Mouse (Mus musculus) urinary bladder, postnatal 25 days (tissue): ENCODE measurements around the gene Map2k2.
"Not testable (repeated sequence)": the region's sequence is repeated elsewhere in the genome, so short reads cannot be mapped to it uniquely, and the experiment has no call there.

Experiments
- DNase-seq: peaks from one replicate; pipeline ENCODE4 v3.0.0; 2022; ENCODE audit warnings: low spot score

Gene Map2k2

DNA sequence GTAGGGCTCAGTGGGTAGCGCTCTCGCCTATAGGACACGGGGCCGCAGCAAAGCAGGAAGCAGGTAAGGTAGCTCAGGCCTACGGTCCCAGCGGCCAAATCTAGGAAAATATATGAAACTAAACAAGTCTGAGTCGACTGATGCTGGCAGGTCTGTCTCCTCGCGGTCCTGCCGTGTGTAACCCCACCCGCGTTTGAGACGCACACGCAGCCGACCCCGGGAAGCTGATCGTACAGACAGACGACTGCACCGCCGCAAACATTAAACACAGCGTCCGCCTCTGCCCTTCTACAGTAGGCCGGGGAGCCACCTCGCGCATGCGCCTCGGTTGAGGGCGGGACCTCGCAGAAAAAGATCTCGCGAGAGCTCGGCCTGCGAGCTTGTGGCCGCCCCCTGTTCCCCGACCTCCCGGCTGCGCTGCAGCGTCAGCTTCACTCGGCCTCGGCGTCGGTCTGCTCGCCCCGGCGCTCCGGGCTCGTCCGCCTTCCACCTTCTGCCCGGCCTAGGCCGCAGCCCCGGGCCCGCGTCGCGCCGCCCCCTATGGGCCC lies at the start of gene Map2k2:
Gene Map2k2 (plus strand): TSS at position 351 of the 548 bp plus-strand sequence.
- DNase-seq: peak; percentile 98

- no peak for DNase-seq
These were observed 48.1 kb upstream of the Map2k2 start for GRCm38 (mm10) chr10:81057406-81058130.

GRCm38 (mm10) chr10:81058896-81059295 lies 46.8 kb upstream of the Map2k2 start:
- no peak for DNase-seq

DNA sequence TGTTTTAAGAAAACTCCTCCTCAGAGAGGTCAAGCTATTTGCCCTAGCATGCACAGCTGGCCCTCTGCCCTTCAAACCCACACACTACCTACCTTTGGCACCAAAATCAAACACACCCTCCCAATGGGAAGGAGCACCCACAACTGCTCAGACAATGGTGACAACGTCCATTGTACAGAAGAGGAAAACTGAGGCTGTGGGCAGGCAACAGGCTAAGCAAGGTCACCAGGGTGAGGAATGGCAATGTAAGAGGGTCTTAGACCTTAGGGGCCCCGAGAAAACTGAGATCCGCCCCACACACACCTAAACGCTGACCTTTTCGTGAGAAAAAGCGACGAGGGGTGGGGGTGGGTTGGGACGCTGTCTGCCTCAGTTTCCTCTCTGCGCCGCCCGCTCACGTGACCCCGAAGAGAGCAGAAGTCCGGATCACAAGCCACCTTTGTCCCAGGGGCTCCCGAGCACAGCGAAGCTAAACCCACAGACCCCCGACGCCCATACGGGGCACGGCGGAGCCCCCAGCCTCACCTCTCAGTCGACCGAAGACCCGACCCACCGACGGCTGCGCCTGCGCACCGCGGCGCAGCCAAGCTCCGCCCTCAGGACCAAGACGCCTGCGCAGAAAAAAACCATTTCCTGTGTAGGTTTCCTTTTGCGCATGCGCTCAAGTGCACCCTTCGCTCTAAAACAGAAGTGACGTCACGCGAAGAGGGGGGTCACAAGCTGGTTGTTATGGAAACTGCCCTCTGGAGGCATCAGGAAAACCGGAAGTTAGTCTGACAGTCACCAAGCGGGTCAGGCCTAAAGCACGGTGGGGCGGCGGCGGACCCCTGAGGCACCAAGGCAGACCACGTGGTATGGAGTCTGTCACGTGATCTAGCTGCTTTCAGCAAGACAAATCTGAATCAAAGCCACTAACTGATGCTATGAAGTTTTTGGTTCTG lies 45.8 kb upstream of the Map2k2 start, which contains the start of gene Sgta:
Gene Sgta (minus strand): TSS at position 579 of the 941 bp plus-strand sequence.
- peak; percentile 98 for DNase-seq

- no peak for DNase-seq
These were observed 43.0 kb upstream of the Map2k2 start for GRCm38 (mm10) chr10:81062710-81063109.

- DNase-seq: not testable (repeated sequence)
These were observed 41.2 kb upstream of the Map2k2 start for GRCm38 (mm10) chr10:81064519-81064918.

GRCm38 (mm10) chr10:81068706-81069105 lies 37.0 kb upstream of the Map2k2 start:
- no peak for DNase-seq

- DNase-seq: peak; percentile 94
These were observed 35.9 kb upstream of the Map2k2 start, which contains the start of gene Thop1 for GRCm38 (mm10) chr10:81069836-81070235. Gene Thop1, plus strand, starts transcription at chr10:81070035.

DNA sequence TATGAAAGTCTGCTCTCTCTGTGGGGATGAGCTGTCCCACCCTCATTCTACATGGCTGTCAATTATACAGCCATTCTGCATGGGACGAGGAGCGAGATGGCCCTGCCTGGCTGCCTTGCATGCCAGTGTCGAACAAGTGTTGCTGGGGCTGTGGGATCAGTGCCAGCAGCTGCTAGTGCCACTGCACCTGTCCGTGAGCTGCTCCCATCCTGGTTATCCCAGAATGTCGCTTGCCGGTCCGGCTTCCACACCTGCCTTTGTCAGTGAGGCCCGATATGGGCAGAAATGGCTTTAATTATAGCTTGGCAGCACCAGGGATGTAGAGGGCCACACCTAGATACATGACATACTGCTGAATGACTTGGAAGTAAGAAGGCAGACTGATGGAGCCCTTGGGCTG lies 33.4 kb upstream of the Map2k2 start:
- DNase-seq: no peak

GRCm38 (mm10) chr10:81073464-81073863 lies 32.3 kb upstream of the Map2k2 start:
- DNase-seq: no peak

DNA sequence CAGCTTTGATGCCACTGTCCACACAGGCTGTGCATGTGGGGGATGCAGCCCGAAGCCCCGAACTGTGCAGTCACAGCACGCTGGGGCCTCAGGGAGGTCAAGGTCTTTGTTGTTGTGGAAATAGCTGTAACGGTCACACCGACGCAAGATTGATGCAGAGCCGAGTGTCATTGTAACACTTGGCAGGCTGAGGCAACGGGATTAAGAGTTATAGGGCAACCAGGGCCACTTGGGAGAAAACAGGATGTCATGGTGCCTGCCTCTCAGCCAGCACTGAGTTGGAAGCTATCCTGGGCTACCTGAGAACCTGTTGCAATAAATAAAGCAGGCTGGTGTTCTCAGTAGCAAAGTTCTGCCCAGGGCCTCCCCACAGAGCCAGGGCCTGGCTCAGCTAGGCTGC lies 30.0 kb upstream of the Map2k2 start:
- DNase-seq: no peak

DNA sequence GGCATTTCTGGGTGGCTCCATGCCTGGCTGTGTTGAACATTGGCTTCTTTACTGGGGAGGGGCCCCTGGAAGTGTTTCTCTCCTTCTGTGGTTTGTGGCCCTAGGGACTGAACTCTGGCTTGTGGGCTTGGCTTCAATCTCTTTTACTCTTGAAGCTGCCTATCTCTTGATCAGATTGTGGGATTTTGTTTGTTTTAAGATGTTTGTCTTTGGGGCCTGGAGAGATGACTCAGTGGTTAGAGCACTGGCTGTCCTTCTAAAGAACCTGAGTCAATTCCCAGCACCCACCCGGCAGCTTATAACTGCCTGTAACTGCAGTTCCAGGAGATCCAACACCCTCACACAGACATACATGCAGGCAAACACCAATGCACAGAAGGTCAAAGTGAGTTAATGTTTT lies 29.4 kb upstream of the Map2k2 start:
- DNase-seq: no peak

DNA sequence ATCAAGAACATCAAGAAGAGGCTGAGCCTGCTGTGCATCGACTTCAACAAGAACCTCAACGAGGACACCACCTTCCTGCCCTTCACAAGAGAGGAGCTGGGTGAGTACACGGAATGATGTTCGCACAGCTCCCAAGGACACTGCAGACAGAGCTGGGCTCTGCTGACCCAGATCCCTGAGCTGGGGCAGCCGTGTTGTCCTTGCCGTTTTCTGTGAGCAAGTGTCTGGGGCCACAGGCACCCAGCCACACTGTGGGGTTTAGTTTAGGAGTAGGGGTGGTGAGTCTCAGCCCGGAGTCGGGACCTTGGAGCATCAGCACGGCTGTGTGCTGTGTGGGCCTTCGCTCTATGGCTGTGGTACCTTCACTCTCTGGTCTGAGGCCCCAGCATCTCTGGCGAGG lies 27.8 kb upstream of the Map2k2 start:
- DNase-seq: no peak

DNA sequence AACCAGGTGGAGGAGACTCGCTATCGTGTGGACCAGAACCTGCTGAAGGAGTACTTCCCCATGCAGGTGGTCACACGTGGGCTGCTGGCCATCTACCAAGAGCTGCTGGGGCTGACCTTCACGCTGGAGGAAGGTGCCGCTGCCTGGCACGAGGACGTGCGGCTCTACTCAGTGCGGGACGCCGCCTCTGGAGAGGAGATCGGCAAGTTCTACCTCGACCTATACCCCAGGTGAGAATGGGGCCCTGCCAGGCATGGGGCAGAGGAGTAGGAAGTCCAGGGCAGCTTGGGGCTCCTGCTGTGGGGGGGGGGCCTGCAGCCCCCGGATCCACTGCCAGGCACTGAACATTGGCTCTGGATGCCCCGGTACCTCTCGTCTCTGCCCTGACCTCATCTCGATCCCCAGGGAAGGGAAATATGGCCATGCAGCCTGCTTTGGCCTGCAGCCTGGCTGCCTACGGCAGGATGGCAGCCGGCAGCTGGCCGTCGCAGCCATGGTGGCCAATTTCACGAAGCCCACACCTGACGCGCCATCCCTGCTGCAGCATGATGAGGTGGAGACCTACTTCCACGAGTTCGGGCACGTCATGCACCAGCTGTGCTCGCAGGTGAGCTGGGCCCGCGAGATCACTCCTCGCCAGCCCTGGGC lies 25.6 kb upstream of the Map2k2 start:
- no peak for DNase-seq

DNA sequence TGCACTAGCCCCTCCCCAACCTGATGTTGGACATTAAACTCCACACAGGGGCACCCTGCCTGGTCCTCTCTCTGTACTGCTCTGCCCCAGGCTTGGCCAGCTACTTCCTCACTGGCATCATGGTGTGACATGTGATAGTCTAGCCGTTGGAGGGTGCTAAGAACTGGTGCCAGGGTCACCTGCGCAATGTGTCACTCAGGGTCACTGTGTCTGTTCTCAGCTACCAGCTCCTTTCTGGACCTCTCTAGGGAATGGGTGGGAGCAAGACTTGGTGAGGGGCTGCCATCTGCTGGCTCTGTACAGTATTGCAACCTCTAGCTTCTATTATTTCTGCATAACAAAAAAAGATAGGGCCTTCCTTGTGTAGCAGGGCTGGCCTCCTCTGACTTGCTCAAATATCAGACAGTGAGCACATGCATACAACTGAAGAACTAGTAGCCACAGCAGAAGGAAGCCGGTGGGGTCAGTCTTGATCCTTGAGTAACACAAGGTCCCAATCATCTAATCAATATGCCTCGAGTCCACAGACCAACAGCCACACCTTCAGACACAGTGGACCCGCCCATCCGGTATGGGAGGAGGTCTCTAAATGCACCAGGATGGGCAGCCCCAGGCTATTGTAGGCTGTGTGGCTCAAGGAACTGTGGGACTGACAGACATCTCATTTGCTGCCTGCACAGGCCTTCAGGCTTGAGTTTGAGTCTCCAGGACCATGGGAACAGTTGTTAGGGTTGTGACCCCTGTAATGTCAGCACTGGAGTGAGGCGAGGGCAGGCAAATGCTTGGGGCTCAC lies 23.4 kb upstream of the Map2k2 start:
- DNase-seq: peak; percentile 61

- no peak for DNase-seq
These were observed 18.7 kb upstream of the Map2k2 start for GRCm38 (mm10) chr10:81087021-81087420.

- no peak for DNase-seq
These were observed 16.5 kb upstream of the Map2k2 start for GRCm38 (mm10) chr10:81089216-81089615.

DNA sequence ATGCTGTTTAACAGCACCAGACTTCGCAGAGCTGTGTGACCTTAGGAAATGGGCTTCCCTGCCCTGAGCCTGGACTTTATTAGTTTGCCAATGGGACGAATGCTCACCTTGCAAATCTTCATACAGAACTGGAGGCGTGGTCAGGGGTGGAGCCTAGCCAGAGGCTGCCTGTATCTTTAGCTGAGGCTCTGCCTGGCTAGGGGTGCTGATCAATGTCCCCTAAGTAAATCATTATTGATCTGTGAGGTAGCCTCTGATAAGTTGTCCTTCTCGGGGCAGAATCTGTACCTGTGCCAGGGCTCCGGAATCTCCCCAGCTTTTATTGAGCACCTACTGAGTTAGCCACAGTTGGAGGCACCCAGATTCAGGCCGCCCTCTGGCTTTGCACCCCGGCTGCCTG lies 15.1 kb upstream of the Map2k2 start:
- DNase-seq: no peak

DNA sequence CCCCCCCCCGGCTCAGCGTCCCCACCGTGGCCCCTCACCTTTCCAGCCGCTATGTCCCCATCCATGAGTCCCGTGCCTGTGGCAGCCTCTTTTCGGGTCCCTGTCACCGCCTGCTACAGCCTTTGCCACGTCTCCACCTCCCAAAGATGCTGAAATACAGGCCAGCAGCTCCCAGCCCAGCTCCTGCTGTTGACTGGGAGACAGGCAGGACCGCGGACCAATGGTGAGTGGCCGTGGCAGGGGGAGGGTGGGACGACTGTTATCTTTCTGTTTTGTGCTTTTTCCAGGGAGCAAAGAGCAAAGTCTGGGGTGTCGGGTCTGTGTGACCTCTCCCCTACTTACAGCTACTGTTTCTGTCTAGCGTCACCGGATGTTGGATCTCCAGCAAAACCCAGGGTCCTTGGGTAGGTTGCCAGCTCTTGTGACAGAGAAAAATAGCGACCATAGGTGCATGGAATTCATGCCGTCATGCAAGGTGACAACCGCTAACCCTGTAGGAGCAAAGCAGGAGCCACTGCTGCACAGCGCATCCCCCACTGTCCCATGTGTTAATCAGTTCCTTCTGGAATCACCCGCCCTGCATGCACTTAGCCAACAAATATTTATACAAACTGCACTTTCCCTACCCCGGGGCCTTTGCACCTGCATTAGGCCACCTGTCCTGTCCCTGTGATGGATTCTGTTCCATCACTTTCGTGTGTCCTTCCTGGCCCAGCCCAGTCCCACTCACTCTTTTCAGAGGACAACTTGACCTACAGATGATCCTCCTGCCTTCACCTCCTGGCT lies 13.1 kb upstream of the Map2k2 start:
- DNase-seq: no peak

GRCm38 (mm10) chr10:81094931-81095678 lies 10.6 kb upstream of the Map2k2 start:
- DNase-seq: no peak
